Mouse (Mus musculus) lung, adult 2 months (tissue): Measurements from ENCODE around the gene Epsti1.

Experiments used
- CTCF ChIP-seq: fragments of 200-500 bp; IDR thresholded peaks from 2 replicates; pipeline ENCODE4 v1.5.1; 2011; ENCODE audit warnings: mild to moderate bottlenecking, low read length, control low read depth; ENCODE audit not compliant: insufficient read depth
- POLR2A ChIP-seq: fragments of 200-500 bp; IDR thresholded peaks from 2 replicates; pipeline ENCODE4 v1.6.1; 2011; ENCODE audit warnings: low read depth, mild to moderate bottlenecking, control low read depth, low read length, borderline replicate concordance; ENCODE audit errors: extremely low read depth

GRCm38 (mm10) chr14:77926718-77927117 lies 22.7 kb downstream of the Epsti1 start:
- TF ChIP-seq CTCF (0 out of 2 replicates have a peak, but pooled peaks have one; percentile 17), POLR2A (no peak)
